Mouse (Mus musculus): Measurements from ENCODE around the gene Wbp1l. TPM values are rescaled to one million over a fixed set of nuclear protein-coding genes. Genes with fewer than 3 reads are reported as not detected.

The Wbp1l gene
- polyA plus RNA-seq, 1 experiment from 2014 or later, result 41.1 TPM

DNA sequence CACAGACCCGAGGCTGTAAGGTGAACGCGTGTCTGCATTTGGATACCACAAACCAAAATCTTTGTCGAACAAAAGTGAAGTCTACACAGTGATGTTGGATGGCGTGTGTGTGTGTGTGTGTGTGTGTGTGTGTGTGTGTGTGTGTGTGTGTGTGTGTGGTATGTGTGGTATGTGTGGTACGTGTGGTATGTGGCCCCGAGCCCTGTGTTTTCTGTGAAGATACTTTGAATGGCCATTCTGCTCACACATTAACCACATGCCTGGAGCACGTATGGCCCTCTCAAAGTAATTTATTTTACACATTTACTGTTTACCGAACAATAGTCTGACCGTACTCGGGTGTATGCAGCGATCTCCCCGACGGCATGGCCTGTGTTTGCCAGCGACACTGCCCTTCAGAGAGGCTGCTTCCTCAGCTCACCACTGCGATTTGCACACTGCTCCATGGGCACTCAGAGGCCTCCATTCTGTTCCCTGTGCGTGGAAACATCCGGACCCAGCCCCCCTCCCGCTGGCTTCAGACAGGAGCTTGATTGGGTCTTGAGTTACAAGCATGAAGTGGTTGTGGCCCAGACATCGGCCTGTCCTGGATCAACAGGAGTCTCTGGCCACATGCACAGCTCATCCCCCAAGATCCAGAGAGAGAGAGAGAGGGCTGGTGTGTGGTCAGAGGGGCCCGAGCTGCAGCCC lies 57.4 kb downstream of the Wbp1l start:
- 95% methylated on average over 21 of the region's 21 CpGs for WGBS
- Histone ChIP-seq H3K4me3 (no peak overlapping the region), H3K36me3 (replicated peaks) (peaks cover 40% of the 10 kb centered on the region), H3K9me3 (no peaks in the 10 kb centered on the region), H3K27ac (no peak overlapping the region), H3K9ac (no peak overlapping the region), H3K4me1 (no peaks in the 10 kb centered on the region), H3K27me3 (replicated peaks) (no peaks in the 10 kb centered on the region), H3K4me2 (no peak overlapping the region)
- no peak for ATAC-seq (replicated peaks)

DNA sequence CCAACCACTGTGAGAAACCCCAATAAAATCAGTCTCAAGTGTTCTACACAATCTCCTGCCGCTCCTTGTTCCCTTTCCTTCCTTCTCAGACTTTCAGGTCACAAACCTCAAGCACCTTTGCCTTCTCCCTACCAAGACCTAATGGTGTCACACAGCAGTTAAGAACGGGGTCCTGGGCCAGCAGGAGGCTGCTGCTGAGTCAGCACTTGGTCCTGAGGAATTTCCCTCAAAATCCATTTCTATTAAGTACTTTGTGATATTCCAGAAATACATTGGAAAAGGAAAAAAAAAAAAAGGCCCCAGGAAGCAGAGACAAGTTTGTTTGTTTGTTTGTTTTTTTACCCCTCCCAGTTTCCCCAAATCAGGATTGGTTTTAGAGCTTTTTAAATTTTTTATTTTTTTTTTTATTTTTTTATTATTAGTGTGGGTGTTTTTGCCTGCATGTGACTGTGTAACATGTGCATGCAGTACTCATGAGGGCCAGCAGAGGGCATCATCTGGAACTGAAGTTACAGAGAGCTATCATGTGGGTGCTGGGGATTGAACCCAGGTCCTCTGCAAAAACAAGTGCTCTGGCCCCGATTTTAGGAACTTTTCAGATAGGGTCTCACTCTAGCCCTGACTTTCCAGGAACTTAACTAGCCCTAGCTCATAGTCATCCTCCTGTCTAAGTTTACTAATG lies 58.6 kb downstream of the Wbp1l start:
- Histone ChIP-seq H3K36me3 (replicated peaks) (peaks cover 34% of the 10 kb centered on the region), H3K27ac (no peak overlapping the region), H3K9me3 (no peaks in the 10 kb centered on the region), H3K4me2 (no peak overlapping the region), H3K4me1 (no peaks in the 10 kb centered on the region), H3K4me3 (no peak overlapping the region), H3K9ac (no peak overlapping the region), H3K27me3 (replicated peaks) (no peaks in the 10 kb centered on the region)
- no peak for ATAC-seq (replicated peaks)
- WGBS, result 91% methylated on average over 3 of the region's 3 CpGs

DNA sequence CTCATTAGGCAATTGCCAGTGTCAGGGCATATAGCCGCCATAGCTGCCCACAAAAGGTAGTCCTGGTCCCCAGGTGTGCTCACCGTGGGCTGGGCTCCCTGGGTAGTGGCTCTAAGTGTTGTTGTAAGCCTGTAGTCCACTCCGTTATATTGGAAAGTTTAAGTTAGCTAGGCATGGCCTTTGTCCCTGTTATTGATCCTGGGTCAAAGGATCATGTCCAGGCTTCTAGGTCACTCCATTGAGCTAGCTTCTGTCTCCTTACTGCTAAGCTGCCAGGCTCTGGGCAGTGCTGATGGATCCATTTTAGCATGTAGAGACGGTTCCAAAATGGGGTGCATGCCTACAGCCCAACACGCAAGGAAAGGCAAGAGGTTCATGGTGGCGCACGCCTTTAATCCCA lies 59.5 kb downstream of the Wbp1l start:
- H3K4me3 ChIP-seq, result no peak overlapping the region
- H3K4me1 ChIP-seq, result no peaks in the 10 kb centered on the region
- no peak for ATAC-seq (replicated peaks)
- 96% methylated on average over 7 of the region's 7 CpGs for WGBS
- no peak overlapping the region for H3K27ac ChIP-seq
- no peak overlapping the region for H3K4me2 ChIP-seq
- H3K9ac ChIP-seq, result no peak overlapping the region
- no peaks in the 10 kb centered on the region for H3K27me3 ChIP-seq (replicated peaks)
- no peaks in the 10 kb centered on the region for H3K9me3 ChIP-seq
- peaks cover 28% of the 10 kb centered on the region for H3K36me3 ChIP-seq (replicated peaks)

DNA sequence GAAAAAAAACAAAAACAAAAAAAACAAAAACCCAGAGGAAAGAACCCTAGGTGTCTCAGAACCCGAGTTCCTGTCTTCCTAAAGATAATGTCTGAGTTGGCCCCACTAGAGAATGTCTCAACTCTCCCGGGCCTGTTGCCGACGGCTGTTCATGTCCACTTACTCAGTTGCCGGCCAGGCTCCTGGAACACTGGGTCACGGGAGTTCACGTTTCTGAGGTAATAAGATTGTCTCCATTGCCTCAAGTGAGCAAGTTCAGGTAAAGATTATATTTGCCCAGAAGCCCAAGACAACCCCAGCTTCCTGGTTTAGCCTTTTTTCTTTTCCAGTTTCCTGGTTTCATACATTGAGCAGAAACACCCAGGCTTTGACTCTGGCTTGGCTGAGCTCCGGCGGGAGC lies 60.0 kb downstream of the Wbp1l start:
- Histone ChIP-seq H3K27ac (no peak overlapping the region), H3K36me3 (replicated peaks) (peaks cover 23% of the 10 kb centered on the region), H3K9ac (no peak overlapping the region), H3K27me3 (replicated peaks) (no peaks in the 10 kb centered on the region), H3K9me3 (no peaks in the 10 kb centered on the region), H3K4me1 (no peaks in the 10 kb centered on the region), H3K4me2 (no peak overlapping the region), H3K4me3 (no peak overlapping the region)
- WGBS, result 87% methylated on average over 9 of the region's 9 CpGs
- ATAC-seq (replicated peaks), result no peak

DNA sequence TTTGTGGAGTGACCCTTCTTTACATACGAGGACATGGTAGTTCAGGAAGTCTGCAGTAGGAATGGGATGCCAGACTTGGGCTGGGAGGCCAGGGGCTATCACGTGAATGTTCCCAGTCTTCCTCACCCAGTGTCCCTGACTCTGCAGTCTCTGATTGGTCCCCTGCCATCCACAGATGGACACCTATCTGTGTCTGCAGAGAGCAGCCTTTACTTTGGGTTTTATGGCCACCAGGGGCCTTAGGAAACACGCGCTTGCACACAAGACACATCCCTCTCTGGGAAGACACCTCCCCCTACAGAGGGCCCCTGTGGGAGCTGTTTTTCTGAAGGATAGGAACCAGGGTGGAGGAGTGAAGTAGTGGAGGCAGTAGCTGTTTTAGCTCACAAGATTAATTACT lies 62.6 kb downstream of the Wbp1l start:
- H3K4me3 ChIP-seq, result no peak overlapping the region
- no peak overlapping the region for H3K27ac ChIP-seq
- WGBS, result 70% methylated on average over 4 of the region's 4 CpGs
- H3K36me3 ChIP-seq (replicated peaks), result 0 out of 2 replicates have a peak, but pooled peaks cover 4% of the 10 kb centered on the region
- ATAC-seq (replicated peaks), result no peak
- peaks cover 7% of the 10 kb centered on the region for H3K4me1 ChIP-seq
- no peaks in the 10 kb centered on the region for H3K27me3 ChIP-seq (replicated peaks)
- H3K9me3 ChIP-seq, result no peaks in the 10 kb centered on the region
- no peak overlapping the region for H3K9ac ChIP-seq
- no peak overlapping the region for H3K4me2 ChIP-seq

DNA sequence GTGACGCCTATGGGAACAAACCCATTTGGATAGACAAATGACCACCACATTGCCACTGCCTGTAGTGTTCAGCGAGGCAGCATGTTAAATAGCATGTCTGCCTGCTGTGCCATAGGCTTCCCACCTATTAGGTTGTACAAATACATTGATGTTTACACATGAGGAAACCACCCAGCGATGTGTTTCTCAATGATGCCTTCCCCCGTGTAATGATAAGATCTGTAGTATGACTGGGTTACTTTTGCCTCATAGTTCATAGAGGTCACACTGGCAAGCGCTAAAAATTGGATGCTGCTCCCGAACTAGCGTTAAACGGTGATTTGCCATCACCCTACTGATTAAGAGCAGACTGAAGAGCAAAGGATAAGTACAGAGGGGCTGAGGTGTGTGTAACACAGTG lies 63.3 kb downstream of the Wbp1l start:
- H3K9me3 ChIP-seq, result no peaks in the 10 kb centered on the region
- no peak overlapping the region for H3K4me2 ChIP-seq
- H3K36me3 ChIP-seq (replicated peaks), result 0 out of 2 replicates have a peak, but pooled peaks cover 2% of the 10 kb centered on the region
- H3K9ac ChIP-seq, result no peak overlapping the region
- H3K4me1 ChIP-seq, result peaks cover 7% of the 10 kb centered on the region
- no peak overlapping the region for H3K27ac ChIP-seq
- ATAC-seq (replicated peaks), result no peak
- 88% methylated on average over 8 of the region's 8 CpGs for WGBS
- no peak overlapping the region for H3K4me3 ChIP-seq
- H3K27me3 ChIP-seq (replicated peaks), result no peaks in the 10 kb centered on the region

DNA sequence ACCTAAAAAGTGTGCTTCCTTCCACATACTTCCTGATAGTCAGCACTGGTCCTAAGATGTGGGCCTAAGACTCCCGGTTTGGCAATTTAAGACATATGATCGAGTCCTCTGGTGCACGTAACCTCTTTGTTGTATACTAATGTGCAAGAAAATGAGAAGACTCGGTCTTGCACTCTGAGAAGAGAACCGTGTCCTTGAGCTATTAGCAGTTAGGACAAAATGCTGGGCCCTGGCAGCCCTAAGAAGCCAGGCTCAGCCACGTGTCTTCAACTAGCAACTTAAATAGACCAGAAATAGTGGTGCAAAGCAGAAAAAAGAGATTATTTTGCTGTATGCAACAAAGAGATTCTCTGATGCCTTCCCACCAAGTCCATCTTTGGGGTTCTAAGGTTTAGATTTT lies 63.9 kb downstream of the Wbp1l start:
- H3K9me3 ChIP-seq, result no peaks in the 10 kb centered on the region
- no peak overlapping the region for H3K4me2 ChIP-seq
- no peaks in the 10 kb centered on the region for H3K36me3 ChIP-seq (replicated peaks)
- H3K27me3 ChIP-seq (replicated peaks), result no peaks in the 10 kb centered on the region
- no peak overlapping the region for H3K27ac ChIP-seq
- 87% methylated on average over 6 of the region's 6 CpGs for WGBS
- H3K9ac ChIP-seq, result no peak overlapping the region
- peaks cover 7% of the 10 kb centered on the region for H3K4me1 ChIP-seq
- no peak for ATAC-seq (replicated peaks)
- H3K4me3 ChIP-seq, result no peak overlapping the region

DNA sequence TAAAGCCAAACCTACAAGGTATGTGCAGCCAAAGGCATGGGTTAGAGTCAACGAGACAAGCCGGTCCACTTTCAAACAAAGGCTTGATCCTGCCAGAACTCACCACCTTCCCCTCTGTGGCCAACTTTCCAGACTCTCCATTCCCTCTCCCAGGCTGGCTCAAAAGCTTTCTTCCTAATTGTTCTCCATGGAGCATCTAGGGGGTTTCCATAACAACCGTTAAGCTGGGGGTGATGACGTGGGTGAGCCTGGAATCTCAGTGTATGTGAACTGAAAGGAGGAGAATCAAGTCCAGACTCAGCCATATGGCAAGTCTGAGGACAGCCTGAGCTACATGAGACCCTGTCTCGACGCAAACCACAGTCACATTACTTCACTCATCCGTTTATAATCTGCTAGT lies 66.6 kb downstream of the Wbp1l start:
- Histone ChIP-seq H3K27me3 (replicated peaks) (no peaks in the 10 kb centered on the region), H3K4me2 (no peak overlapping the region), H3K36me3 (replicated peaks) (no peaks in the 10 kb centered on the region), H3K4me1 (peaks cover 7% of the 10 kb centered on the region), H3K4me3 (no peak overlapping the region), H3K9ac (no peak overlapping the region), H3K27ac (no peak overlapping the region), H3K9me3 (no peaks in the 10 kb centered on the region)
- no peak for ATAC-seq (replicated peaks)
- 40% methylated on average over 7 of the region's 7 CpGs for WGBS

DNA sequence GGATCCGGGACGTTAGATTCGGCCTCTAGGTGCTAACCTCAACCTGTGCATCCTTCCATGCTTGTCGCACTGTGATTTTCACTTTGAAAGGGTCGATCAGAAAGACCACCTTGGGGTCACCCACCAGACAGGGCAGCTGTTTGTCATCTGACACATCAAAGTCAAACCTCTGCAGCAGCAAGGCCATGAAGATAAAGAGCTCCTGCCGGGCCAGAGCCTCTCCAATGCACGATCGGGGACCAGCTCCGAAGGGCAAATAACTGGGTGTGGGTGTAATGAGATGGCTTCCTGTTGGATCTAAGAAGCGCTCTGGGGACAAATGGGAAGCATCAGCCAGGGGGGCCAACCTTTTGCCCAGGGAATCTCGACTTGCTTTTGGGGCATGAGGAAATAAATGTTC lies 68.4 kb downstream of the Wbp1l start:
- no peak overlapping the region for H3K4me2 ChIP-seq
- peaks cover 7% of the 10 kb centered on the region for H3K4me1 ChIP-seq
- no peak overlapping the region for H3K27ac ChIP-seq
- no peak for ATAC-seq (replicated peaks)
- 65% methylated on average over 11 of the region's 11 CpGs for WGBS
- no peaks in the 10 kb centered on the region for H3K9me3 ChIP-seq
- H3K27me3 ChIP-seq (replicated peaks), result no peaks in the 10 kb centered on the region
- no peak overlapping the region for H3K4me3 ChIP-seq
- no peaks in the 10 kb centered on the region for H3K36me3 ChIP-seq (replicated peaks)
- H3K9ac ChIP-seq, result no peak overlapping the region

DNA sequence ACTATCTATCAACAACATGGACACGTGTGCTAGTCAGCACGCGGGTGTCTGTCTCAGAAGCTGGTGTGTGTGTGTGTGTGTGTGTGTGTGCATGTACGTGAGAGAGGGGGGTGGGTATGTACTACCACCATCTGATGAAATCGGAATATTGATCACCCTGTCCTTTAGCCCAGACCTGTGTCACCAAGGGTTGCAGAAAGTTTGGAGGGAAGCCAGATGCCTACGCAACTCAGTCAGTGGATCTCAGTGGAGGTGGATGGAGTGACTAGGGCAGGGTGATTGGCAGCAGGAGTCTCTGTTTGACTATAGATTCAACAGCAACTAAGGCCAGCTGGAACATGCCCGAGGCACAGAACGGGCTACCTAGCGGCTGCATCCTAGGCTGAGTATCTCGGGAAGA lies 69.4 kb downstream of the Wbp1l start:
- Histone ChIP-seq H3K4me2 (no peak overlapping the region), H3K4me1 (peaks cover 7% of the 10 kb centered on the region), H3K27me3 (replicated peaks) (no peaks in the 10 kb centered on the region), H3K27ac (no peak overlapping the region), H3K4me3 (no peak overlapping the region), H3K9ac (no peak overlapping the region), H3K36me3 (replicated peaks) (no peaks in the 10 kb centered on the region), H3K9me3 (no peaks in the 10 kb centered on the region)
- 85% methylated on average over 10 of the region's 10 CpGs for WGBS
- no peak for ATAC-seq (replicated peaks)

DNA sequence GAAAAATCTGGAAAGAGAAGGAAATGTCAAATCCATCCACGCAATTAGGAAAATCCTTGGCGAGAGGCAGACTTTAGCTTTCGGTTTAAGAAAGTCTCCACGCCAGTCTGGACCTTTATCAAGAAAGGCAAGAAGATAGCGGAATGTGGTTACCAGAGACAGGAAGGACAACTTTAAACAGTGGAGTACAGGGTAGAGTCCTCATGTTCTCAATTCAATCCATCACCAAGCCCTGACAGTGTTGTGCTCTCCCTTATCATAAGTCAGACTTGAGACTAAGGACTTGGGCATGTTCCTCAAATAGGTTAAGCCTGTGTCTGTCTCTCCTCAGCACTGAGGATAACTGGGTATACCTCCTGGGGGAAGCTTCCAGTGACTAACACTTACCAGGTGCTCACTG lies 70.9 kb downstream of the Wbp1l start:
- H3K36me3 ChIP-seq (replicated peaks), result no peaks in the 10 kb centered on the region
- no peak overlapping the region for H3K9ac ChIP-seq
- H3K27ac ChIP-seq, result no peak overlapping the region
- H3K9me3 ChIP-seq, result no peaks in the 10 kb centered on the region
- peaks cover 7% of the 10 kb centered on the region for H3K4me1 ChIP-seq
- ATAC-seq (replicated peaks), result no peak
- 91% methylated on average over 5 of the region's 5 CpGs for WGBS
- H3K27me3 ChIP-seq (replicated peaks), result no peaks in the 10 kb centered on the region
- H3K4me3 ChIP-seq, result no peak overlapping the region
- no peak overlapping the region for H3K4me2 ChIP-seq

DNA sequence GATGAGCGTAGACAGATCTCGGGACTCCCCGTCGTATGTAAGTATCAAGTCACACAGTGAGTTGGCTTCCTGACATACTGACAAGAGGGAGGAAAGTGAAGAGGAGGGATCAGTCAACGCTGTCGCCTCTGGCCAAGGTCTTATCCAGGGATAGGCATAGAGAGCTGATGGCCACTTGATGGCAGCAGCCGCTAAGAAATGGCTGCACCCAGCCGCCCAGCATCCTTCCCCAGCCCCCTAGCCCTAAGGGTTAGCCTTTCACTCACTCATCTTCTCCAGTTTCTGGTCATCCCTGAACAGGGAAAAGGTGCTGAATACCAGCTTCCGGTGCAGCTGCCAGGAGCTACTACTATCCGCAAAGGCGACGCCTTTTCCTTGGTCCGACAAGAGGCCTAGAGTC lies 71.8 kb downstream of the Wbp1l start:
- Histone ChIP-seq H3K36me3 (replicated peaks) (no peaks in the 10 kb centered on the region), H3K27me3 (replicated peaks) (no peaks in the 10 kb centered on the region), H3K27ac (no peak overlapping the region), H3K4me1 (peaks cover 1% of the 10 kb centered on the region; the same call in 1 of the 2 replicates), H3K4me3 (no peak overlapping the region), H3K9ac (no peak overlapping the region), H3K4me2 (no peak overlapping the region), H3K9me3 (no peaks in the 10 kb centered on the region)
- WGBS, result 32% methylated on average over 13 of the region's 13 CpGs
- ATAC-seq (replicated peaks), result peak; percentile 65; the same call in 1 of the 2 replicates

Data from midbrain, embryonic 15.5 days (tissue).